Mouse (Mus musculus) ES-E14 (cell line): ENCODE measurements around the gene Gm42417. TPM values are rescaled to one million over a fixed set of nuclear protein-coding genes. Genes with fewer than 3 reads are reported as not detected.

Experiments
- DNase-seq: peaks from one replicate; pipeline ENCODE4 v3.0.0-alpha.2; 2013; ENCODE audit warnings: low read depth, low spot score
- H3K27ac ChIP-seq: 2 replicates; pipeline ENCODE4 v1.5.1; 2012; ENCODE audit warnings: low read depth, mild to moderate bottlenecking, low read length, moderate library complexity, mixed read lengths; ENCODE audit not compliant: poor library complexity, insufficient read depth, severe bottlenecking
- H3K36me3 ChIP-seq: 2 replicates; pipeline ENCODE4 v1.6.1; 2012; ENCODE audit warnings: mild to moderate bottlenecking, low read length, moderate library complexity, mixed read lengths; ENCODE audit not compliant: control insufficient read depth, poor library complexity, insufficient read depth, severe bottlenecking
- H3K4me1 ChIP-seq, 2 experiments: fragments of 150-350 bp in 1 of 2; sonication (generic) in 1 of 2; 2 replicates each; pipeline ENCODE4 v1.6.1; 2012; ENCODE audit warnings: low read length in 2 of 2, mild to moderate bottlenecking in 1 of 2, mixed read lengths in 1 of 2; ENCODE audit not compliant: control insufficient read depth in 2 of 2, insufficient read depth in 2 of 2, poor library complexity in 1 of 2
- H3K4me3 ChIP-seq, 2 experiments: fragments of 150-350 bp in 1 of 2; sonication (generic) in 1 of 2; 2 replicates each; pipeline ENCODE4 v1.5.1; 2012; ENCODE audit warnings: low read length in 2 of 2, low read depth in 1 of 2, mild to moderate bottlenecking in 1 of 2, mixed read lengths in 1 of 2; ENCODE audit not compliant: insufficient read depth in 1 of 2, poor library complexity in 1 of 2, severe bottlenecking in 1 of 2
- H3K9ac ChIP-seq: 2 replicates; pipeline ENCODE4 v1.6.1; 2012; ENCODE audit warnings: low read depth, mild to moderate bottlenecking, low read length, mixed read lengths; ENCODE audit not compliant: poor library complexity, insufficient read depth, severe bottlenecking
- H3K9me3 ChIP-seq: fragments of 150-350 bp; sonication (generic); 2 replicates; pipeline ENCODE4 v1.6.1; 2012; ENCODE audit warnings: low read depth, mild to moderate bottlenecking, low read length; ENCODE audit not compliant: control insufficient read depth, insufficient read depth
- CHD2 ChIP-seq: IDR thresholded peaks from 2 replicates; pipeline ENCODE4 v1.6.1; 2014; ENCODE audit warnings: mild to moderate bottlenecking, low read depth, low read length, inconsistent platforms
- HCFC1 ChIP-seq: IDR thresholded peaks from 2 replicates; pipeline ENCODE4 v1.6.1; 2012; ENCODE audit warnings: low read length, inconsistent platforms, borderline replicate concordance; ENCODE audit not compliant: insufficient read depth
- MAFK ChIP-seq: IDR thresholded peaks from 2 replicates; pipeline ENCODE4 v1.6.1; 2014; ENCODE audit warnings: mild to moderate bottlenecking, low read depth, low read length, inconsistent platforms; ENCODE audit not compliant: insufficient read depth
- ZC3H11A ChIP-seq: IDR thresholded peaks from 2 replicates; pipeline ENCODE4 v1.6.1; 2012; ENCODE audit warnings: low read depth, mild to moderate bottlenecking, inconsistent platforms, low read length, borderline replicate concordance
- ZNF384 ChIP-seq: IDR thresholded peaks from 2 replicates; pipeline ENCODE4 v1.6.1; 2012; ENCODE audit warnings: low read depth, low read length, inconsistent platforms
- in situ Hi-C, 2 experiments: fragments of 600-800 bp; cut with MboI; formaldehyde crosslinking; loops; one replicate each; pipeline ENCODE4 v1.15.1; 2025; ENCODE audit warnings: low sequenced_read_pairs in 2 of 2, inconsistent platforms in 1 of 2; ENCODE audit not compliant: unreplicated experiment in 2 of 2
- total RNA-seq: library from RNA; depleted of rRNA; stranded (reverse); fragments of 300-350 nt; gene quantifications from 2 replicates; pipeline ENCODE4 v1.2.3, GENCODE M21; 2012

Gm42417 gene
- total RNA-seq, 1 experiment: not detected

DNA sequence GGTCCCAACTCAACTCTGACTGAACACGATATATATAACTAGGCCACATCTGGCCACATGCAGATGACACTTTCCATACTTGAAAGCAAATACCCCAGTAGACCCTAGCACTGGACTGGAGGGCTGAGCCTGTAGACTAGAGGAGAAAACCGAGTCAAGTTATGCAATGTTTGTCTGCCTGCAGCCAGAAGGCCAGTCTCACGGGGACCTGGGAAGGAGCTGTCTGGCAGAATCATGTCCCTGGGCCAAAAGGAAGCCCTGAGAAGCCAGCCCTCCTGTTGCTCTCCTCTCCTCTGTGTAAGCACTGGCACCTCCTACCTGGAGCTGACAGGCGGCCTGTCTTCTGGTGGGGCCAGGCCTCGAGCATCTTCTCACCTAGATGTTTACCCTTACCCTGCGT, 36.1 kb upstream of the Gm42417 start:
- in situ Hi-C loops: no loop called here
- DNase-seq: no peak
- no peak for TF ChIP-seq ZC3H11A
- no peak for TF ChIP-seq MAFK
- no peak for TF ChIP-seq HCFC1
- no peak for TF ChIP-seq CHD2
- TF ChIP-seq ZNF384: no peak
- Histone ChIP-seq H3K36me3 (no peaks in the 10 kb centered on the region), H3K9ac (no peak overlapping the region), H3K4me1 (peaks cover 9 to 45% of the 10 kb centered on the region in 2 experiments), H3K27ac (no peak overlapping the region), H3K9me3 (no peaks in the 10 kb centered on the region), H3K4me3 (no peak overlapping the region)

DNA sequence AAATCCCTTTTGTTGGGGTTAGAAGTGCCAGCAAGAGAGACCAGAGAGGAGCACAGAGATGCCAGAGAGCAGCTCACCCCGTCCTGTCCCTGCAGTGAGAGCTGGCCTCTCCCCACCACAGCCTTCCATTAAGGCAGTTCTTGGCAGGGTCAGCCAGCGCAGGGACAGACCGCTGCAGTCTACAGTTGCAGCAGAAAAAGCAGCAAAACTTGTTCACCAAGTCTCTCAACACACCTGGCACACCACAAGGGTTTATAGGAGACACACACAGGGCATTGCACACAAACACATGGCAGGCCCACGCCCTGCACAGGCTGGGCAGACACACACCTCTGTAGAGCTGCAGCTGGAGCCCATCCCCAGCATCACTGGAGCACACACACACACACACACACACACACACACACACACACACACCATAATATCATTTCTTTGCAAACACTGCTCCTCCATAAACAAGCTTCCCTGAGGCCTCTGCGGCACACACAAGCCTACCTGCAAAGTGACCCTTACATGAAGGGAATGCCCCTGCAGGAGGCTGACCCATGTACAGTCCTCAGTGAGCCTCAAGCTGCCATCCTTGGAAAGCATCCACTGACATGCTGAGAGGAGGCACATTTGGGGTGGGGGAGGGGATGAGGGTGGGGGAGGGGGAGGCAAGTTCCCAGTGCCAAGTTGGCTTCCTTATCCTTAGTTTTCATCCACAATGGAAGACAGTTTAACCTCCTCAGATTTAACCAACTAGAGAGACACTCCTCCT, 35.1 kb upstream of the Gm42417 start:
- Histone ChIP-seq H3K4me1 (peaks cover 9 to 44% of the 10 kb centered on the region in 2 experiments; a peak in 3 of 4 replicates), H3K36me3 (no peaks in the 10 kb centered on the region), H3K9me3 (no peaks in the 10 kb centered on the region), H3K4me3 (no peak overlapping the region), H3K27ac (no peak overlapping the region), H3K9ac (no peak overlapping the region)
- no peak for DNase-seq
- no peak for TF ChIP-seq ZNF384
- TF ChIP-seq ZC3H11A: no peak
- TF ChIP-seq HCFC1: no peak
- TF ChIP-seq CHD2: no peak
- TF ChIP-seq MAFK: no peak
- in situ Hi-C loops: no loop called here

DNA sequence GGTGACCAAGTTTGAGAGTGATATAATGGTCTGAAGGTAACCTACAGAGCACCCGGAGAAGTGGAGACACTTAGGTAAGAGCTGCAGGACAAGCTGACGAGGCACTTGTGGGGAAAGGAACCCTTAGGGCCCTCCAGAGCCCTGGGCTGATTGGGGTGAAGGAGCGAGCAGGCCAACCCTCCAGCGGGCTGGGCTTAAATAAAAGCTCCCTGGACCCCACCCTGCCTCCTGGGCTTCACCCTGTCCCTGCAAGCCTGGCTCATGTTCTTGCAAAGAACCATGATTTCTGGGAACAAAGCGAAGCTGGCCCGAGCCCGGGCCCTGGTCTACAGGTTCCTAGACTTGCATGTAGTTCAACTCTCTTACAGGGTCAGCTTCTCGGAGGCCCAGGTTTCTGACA, 34.3 kb upstream of the Gm42417 start:
- no peaks in the 10 kb centered on the region for H3K36me3 ChIP-seq
- TF ChIP-seq ZNF384: no peak
- no peak for TF ChIP-seq CHD2
- no peak for TF ChIP-seq MAFK
- TF ChIP-seq HCFC1: no peak
- TF ChIP-seq ZC3H11A: no peak
- peaks cover 9 to 49% of the 10 kb centered on the region in 2 experiments; a peak in 3 of 4 replicates for H3K4me1 ChIP-seq
- H3K9ac ChIP-seq: no peak overlapping the region
- no peak for DNase-seq
- H3K27ac ChIP-seq: no peak overlapping the region
- H3K4me3 ChIP-seq: no peak overlapping the region
- in situ Hi-C loops: no loop called here
- no peaks in the 10 kb centered on the region for H3K9me3 ChIP-seq

GRCm38 (mm10) chr1:36572709-36573108, 33.5 kb upstream of the Gm42417 start:
- no peak for DNase-seq
- H3K36me3 ChIP-seq: no peaks in the 10 kb centered on the region
- no peak overlapping the region for H3K27ac ChIP-seq
- TF ChIP-seq ZNF384: no peak
- TF ChIP-seq ZC3H11A: no peak
- TF ChIP-seq HCFC1: no peak
- no peak for TF ChIP-seq CHD2
- TF ChIP-seq MAFK: no peak
- no peak overlapping the region for H3K4me3 ChIP-seq
- in situ Hi-C loops: no loop called here
- H3K9me3 ChIP-seq: no peaks in the 10 kb centered on the region
- H3K9ac ChIP-seq: no peak overlapping the region
- H3K4me1 ChIP-seq: peaks cover 9 to 54% of the 10 kb centered on the region in 2 experiments; a peak in 3 of 4 replicates
